Mouse (Mus musculus) naive thymus-derived CD4-positive, alpha-beta T cell, adult 2 months (primary cell): ENCODE measurements at regions not wholly inside any gene's neighbourhood (a gene's known extent, or its start where the extent isn't known, plus 50 kb on each side); places are given as distances from the start of the nearest gene placed in this dataset.

Source experiments
- DNase-seq: peaks from one replicate; pipeline ENCODE4 v3.0.0-alpha.2; 2011; ENCODE audit warnings: low read depth

DNA sequence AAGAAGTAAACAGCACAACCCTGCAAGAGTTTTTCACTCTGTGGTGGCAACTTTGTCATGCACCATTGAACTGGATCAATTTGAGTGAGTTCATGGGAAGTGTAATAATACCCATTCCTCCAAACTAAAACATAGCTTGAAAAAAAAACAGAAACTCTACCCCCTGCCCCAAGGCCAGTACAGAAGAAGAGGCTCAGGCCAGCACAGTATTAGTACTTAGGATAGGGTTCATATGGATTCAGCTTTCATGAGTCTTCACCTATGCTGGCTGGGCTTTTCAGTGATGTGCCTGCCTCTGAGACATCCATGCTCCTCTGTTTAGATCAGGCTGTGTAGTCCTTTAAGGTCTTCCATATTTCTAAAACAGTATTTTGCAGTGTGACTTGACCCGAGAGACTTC, 270.6 kb downstream of the 1190002N15Rik start:
- DNase-seq, result no peak

DNA sequence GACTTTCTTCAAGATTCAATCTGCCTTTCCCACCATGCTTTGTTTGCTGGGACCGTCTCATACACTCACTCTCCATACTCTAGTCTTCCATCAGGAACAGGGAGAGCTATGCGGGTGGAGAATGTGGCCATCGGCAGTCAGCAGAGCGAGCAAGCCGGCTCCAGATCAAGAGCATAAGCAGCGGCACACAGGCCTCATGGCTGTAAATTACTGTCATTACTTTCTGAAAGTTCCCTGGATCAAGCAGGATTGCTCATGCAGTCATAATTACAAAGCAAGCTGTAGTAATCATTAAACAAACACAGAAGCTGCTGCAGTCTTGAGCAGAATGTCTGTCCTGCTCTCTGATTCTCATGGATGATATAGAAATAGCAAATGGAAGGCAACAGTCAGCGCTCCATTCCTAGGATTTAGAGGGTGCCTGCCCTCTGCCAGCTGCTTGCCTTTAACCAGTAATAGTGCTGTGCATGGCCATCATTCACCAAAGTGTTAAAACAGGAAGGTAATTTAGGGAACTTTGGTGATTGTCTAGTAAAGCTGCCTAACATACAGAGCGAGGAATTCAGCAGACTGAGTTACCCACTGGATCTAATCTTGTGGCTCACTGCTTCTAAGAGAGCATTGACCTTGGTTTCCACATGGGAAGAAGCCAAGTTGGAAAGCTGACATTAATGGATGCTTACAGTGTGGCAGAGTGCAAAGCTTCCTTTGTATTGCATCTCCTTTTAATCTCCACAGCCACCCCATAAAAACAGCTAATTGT, 298.2 kb downstream of the 1190002N15Rik start:
- no peak for DNase-seq

DNA sequence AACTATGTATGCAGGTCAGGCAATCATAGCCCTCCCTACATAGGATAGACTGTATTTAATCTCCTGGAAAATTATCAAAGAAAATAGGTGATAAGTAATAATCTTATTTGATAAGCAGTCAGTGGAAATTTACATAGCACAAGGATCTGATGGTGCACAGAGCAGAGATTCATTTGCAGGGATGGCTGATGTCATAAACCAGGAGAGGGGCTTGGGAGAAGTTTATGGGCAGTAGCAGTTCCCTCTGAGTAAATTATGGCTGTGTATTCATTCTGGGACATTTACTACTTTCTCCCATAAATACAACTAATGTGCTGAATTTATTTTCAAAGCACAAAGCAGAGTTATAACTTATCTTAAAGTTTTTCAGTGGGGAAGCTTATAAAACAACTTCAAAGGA, 299.3 kb downstream of the 1190002N15Rik start:
- no peak for DNase-seq

DNA sequence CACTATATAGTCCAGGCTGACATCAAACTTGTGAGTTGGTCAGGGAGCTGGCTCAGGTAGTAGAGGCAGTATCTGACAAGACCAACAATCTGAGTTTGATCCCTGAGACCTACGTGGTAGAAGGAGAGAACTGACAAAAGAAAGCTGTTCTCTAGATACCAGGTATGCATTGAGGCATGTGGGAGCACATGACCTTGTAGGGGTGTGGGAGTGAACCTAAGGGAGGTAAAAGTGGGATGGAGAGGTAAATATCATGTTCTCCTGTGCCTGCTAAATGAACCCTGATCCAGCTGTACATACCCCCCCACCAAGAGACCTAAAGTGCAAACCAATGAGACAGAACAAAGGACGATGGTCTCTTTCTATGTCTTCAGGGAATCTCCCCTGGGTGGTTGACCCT, 308.3 kb downstream of the 1190002N15Rik start:
- no peak for DNase-seq

DNA sequence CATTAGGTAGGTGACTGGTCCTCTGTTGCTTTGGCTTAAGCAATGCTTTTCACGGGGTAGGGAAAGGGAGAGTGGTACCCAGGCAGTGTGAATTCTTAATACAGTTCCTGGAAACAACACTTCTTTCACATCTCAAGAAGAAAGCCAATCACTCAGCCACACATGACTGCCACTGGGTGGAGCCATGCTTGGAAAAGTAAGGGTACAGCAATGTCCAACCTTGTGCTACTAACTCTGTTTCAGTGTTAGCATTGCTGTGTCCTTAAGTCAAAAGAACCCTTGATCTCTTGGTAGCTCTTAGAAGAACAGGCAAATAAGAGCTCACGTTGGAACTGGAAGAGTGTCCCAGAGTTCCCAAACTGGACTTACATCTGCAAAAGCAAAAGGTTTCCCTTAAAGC, 318.8 kb downstream of the 1190002N15Rik start:
- DNase-seq, result peak; percentile 6

DNA sequence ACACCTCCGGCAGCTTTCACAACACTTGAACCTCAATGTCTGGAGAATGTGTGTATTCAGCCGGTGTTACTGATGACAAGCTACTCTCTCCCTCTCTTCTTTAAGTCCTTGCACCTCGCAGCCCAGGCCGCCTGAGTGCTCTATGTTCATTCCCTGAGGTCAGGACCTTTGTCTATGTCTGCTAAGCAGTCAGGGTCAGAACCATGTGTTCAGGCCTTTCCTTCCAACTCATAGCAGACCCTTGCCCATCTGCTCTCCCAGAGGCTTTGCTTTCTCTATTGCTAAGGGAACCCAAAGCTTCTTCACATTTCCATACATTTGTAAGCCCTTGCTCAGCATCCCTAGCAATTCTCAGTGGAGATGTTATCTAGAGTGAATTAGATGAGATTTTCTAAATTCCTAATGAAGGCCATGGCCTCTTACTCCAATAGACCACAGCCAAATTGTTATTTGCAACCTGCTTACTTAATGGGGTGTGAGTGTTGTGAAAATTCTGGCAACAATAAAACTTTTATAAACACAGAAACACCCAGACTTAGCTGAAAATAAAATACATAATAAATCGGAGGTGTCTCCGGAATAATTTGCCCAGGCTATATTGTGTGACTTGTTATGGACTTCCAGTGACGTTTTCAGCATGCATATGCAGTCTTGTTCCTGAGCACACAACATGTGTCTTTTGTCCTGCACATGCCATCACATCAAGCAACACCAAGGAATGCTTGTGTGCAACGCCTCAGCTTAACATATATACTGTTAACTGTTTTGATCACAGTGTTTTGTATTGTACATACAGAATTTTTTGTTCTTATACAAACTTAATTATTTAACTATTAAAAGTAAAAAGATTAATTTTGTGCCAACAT, 321.2 kb downstream of the 1190002N15Rik start:
- no peak for DNase-seq

DNA sequence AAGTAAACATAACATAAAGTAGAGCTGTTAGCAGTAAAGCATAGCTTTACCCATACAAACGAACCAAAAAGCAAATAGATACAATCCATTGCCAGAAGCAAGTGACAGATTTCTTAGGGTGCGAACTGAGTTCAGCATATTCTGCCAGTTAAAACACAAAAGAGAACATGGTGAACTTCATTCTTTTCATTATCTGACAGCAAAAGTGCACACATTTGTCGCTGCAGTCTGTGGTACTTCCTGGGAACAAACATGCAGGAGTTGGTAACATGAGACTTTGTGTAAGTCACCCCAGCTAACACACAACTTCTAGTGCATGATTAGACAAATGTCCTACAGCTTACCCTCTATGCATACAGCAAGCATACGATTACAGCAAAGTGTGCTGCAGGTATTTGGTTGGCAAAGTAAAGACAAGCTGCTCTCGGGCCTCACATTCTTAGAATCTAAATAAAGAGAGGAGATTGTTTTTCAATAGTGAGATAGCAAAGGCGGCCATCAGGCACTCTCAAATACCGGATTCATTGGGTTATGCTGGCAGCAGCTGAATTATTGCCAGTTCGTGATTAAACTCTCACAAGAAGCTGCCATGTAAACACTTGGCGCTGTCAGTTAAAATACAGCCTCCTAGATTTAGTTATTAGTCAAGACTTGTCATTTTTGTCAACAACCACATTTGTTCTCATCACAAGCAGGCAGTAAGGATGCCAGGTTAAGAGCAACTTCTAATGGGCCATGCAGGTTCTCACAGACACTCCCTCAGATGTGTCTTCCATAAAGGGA, 327.2 kb downstream of the 1190002N15Rik start:
- no peak for DNase-seq

DNA sequence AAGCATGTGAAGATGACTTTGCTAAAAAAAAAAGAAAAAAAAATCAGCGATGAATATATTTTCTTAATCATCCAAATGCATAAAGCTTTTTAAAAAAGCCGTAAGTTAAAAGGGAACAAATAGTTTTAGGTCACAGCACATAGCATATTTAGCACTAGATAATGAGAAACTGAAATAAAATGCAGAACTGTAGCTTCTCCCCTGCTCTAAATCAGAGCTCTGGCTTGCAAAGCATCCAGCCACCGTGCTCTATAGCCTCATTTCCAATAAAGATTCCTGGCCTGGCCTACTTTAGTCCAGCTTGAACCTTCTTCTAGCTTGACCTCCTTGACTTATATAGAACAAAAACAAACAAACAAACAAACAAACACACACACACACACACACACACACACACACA, 328.9 kb downstream of the 1190002N15Rik start:
- no peak for DNase-seq

DNA sequence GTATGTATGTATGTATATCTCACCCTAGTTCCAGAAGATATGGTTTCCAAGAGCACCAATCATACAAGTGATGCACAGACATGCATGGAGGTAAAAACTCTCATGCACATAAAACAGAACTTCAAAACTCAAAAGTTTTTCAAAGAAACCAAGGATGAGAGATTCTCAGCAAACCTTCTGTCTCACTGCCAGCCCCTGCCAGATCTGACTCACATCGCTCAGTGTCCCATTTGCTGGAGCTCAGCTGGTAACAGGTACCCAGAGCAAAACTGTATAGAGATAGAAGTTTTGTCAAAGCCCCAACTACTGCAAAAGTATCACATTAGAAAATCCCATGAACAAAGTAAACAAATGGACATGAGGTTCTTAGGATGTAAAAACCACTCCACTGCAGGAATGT, 337.0 kb downstream of the 1190002N15Rik start:
- DNase-seq, result no peak

DNA sequence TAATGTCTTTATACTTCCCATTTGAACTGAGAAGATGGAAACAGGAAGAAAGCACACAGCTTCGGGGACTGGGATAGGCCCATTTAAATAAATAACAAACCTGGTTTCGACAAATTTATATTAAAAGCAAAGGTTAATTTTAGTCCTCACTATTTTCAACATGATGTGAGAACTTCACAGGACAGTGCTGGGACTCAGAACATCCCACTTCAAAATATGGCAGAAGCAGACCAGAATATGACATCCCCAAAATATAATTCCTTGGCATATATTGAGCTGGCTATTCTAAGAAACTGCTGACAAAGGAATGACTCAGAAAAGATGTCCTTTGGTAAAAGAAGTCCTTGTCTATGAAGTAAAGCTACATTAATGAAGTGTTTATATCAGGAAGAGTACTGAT, 338.0 kb downstream of the 1190002N15Rik start:
- DNase-seq, result no peak

DNA sequence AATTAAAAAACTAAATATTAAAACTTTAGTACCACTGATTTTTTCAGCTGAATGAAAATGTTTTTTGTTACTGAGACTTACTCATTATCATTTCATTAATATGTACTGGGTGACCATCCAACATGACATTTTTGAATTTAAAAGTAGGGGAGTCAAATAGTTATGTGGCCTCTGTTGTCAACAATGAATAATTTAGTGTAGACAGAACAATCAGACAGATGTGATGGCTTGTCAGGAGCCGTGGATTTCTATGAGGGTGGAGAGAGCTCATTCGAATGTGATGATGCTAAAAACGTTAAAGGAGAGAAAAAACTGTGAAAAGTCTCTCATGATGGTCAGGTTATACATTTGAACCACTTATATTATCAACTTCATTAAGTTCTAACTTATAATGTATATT, 346.8 kb downstream of the 1190002N15Rik start:
- no peak for DNase-seq

DNA sequence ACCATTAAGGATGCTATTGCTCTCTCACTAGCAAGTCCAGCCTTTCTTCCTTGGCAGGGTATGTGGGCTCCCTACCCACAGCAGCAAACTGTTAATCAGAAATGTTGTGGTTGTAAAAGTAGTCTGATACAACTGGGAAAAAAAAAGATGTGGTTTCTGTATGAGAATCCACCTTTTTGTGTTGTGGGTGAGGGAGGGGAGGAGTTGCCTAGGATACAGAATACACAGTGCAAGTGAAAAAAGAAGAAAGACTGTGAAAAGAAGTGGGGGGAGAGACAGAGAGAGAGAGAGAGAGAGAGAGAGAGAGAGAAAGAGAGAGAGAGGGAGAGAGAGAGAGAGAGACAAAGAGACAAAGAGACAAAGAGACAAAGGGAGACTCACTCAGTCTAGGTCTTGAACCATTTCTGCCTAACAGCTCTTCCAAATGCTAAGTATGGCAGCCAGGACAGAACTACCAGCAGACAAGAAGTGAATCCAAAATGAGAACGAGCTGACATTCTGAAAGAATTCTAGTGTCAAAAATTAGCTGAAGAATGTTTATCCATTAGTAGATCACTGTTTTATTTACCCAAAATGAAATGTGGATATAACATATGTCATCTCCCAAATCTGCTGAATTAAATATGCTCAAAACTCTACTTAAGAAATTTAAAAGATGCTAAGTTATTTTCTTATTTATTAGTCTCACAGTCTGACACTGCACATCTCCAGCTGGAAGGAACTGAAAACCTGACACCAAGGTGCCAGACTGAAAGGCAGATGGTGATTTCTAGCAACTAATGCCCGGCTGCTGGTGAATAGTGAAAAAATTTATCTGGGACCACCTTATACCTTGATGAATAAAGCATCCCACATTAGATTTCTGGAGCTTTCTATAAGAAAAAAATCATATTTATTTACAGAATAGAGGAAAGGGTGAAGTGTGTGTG, 347.7 kb downstream of the 1190002N15Rik start:
- DNase-seq, result no peak

DNA sequence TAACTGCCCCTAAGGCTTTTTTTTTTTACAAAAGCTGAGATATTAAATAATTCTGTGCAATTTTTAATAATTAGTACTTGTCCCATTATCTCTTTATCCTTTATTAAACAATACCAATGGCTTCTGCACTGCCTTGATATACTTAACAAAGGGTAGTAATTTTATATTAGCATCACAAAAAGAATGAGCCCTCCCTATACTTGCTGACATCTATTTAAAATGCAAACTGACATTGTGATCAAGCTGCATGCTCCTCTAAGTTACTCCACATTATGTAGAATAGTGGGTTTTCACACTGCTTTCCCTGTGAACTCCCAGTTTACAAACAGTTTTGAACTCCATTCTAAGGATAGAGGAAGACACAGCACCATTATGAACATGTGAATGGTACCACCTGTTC, 349.8 kb downstream of the 1190002N15Rik start:
- no peak for DNase-seq

DNA sequence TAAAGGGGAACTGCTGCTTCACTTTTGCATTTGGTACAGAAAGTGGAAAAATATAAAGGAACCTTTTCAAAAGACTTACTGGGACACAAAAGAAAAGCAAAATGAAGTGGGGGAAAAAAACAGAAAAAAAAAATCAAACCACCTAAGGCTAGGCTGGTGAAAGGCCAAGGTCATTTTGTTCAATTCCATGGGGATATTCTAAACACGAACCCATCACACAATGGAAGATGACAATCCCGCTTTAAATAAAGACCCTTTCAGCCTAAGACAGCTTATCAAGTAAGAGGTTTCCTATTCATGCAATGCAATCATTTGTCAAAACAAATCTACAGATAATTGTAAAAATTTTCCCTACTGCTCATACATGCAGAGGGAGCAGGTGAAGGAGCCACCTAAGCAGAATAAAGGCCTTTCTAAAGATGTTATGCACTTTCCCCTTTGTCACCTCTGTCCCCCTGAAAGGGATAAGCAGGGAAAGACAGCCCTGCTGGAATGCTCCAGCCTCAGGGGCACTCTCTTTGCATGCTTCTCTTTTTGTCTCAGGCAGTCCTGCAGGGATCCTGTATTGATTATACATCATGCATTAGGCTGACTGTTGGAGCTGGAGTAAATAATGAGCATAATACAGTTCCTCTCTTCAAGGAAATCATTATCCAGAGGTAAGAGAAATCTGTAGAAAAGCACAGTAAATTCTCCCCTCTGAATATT, 367.8 kb downstream of the 1190002N15Rik start:
- no peak for DNase-seq

DNA sequence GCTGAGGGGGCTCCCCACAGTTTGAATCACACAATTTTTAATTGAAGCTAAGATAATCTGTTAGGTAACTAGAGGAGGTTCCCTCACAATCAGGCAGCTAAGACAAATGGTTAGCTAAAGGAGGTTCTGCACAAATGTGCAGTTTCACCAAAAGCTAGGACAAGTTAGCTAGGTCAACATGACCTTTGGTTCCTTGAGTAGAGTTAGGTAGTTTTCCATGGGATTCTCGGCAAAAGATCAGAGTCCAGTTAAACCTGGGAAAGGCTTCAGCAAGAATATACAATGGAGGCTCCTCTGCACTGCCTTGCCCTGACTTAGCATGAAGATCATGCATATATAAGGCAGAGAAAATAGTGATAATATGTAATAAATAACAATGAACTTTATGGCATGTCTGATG, 374.2 kb downstream of the 1190002N15Rik start:
- no peak for DNase-seq

DNA sequence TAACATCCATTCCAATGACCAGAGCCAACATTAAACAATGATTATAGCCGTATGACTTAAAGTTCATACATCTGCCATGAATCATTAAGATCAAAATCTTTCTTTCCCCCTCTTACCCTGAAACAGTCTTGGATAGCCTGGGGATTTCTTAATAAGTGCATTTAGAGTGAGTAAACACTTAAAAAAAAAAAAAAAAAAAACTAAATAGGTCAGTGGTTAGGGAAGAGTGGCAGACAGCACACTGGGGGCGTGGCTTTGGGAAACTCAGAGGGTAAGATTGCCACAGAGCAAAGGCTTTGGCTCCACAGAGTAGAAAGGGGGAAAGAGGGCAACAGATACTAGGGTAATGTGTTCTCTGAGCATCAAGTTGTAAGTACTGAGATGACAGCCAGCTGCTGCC, 382.3 kb downstream of the 1190002N15Rik start:
- no peak for DNase-seq

DNA sequence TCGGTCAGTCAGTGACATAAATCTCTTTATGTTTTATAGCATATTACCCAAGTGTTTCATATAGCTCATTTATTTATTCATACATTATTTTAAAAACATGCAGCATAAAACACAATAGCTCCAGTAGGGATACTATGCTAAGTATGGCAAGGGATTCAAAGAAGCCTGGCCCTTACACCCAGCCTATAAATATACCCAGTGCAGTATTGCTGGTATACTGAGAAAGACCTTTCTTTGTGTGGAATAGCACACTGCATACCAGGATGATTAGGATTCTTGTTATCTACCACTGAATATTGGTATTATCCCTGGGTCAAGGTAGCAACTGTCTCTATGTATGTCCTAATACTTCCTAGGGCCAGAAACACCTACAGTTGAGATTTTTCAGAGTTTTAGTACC, 389.4 kb downstream of the 1190002N15Rik start:
- no peak for DNase-seq

DNA sequence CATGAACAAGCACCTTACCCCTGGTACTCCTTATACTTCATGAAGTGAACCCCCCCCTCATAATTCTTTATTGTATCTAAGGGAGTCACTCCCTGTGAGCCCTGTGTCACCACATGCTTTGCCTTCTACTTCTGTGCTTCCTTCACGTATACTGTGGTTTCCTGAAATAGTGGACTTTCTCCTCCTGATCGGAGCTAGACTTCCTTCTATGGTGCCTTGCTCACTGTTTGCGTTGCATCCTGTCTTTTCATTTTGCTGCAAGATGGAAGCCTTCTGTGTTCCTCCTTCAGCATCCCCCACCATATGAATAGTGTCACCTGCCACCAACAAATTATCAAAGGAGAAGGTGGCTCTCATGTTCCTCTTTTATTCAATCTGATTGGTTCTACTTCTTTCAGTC, 391.1 kb downstream of the 1190002N15Rik start:
- DNase-seq, result no peak

DNA sequence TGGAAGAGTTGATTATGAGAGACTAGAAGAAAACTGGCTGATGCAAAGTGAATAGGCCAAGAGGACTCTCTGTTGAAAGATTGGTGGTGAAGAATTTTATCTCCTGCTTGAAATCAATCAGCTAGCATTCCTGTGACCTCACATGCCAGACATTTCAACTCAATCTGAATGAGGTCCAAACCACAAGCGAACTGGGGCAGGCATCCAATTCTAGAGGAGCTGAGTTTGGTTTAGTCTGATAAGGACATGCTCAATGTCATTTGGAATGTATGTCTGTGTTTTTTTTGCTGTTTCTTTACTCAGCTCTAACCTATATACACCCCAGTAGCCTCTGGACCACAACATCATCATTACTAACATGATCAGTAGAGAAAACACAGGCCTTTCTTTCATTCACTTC, 401.4 kb downstream of the 1190002N15Rik start:
- no peak for DNase-seq

DNA sequence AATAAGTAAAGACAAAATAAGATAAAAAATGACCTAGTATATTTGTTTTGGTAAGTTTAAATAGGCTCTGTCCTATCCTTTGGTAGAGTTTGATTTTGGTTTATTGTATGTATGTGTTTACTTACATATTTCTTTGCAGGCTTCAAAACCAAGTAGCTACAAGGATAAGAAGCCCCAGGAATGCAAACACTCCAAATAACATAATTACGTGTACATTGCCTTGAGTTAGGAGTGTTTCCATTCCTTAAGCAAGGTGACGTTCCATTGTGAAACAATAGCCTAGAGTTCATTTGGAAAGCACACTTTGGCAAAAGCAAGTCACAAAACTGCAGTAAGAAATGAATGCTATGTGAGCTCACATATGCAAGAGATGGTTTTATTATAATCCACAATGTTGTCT, 404.2 kb downstream of the 1190002N15Rik start:
- no peak for DNase-seq

DNA sequence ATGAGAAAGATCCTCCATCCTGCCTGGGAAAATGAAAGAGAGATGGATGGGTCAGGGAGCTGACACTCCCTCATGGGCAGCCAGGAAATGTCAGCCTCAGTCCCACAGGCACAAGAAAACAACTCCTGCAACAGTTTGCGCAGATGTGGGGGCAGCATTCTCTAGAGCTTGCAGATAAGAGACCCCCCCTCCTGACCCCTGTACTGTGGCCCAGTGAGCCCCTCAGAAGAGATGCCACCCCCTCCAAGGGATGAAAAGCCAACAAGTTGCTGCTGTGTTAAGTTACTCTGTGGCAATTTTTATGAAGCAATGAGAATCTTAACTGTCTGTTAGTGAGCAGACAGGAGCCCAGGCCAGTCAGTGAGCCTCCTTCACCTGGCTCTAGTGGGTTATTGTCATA, 406.5 kb downstream of the 1190002N15Rik start:
- no peak for DNase-seq
